Mouse (Mus musculus): ENCODE measurements around the gene Msi2. TPM values are rescaled to one million over a fixed set of nuclear protein-coding genes. Genes with fewer than 3 reads are reported as not detected.
A peak's percentile ranks its signal among the peaks of the same experiment; 100 is the strongest.

Msi2 gene
- total RNA-seq, 2 experiments from 2014 or later = 110 to 113 TPM

GRCm38 (mm10) chr11:88492585-88492984 lies 225.7 kb downstream of the Msi2 start:
- DNase-seq (ENCODE audit: low spot score in 2 of 2) = no peak

- DNase-seq (ENCODE audit: low spot score in 2 of 2) = no peak
These were observed 228.3 kb downstream of the Msi2 start for GRCm38 (mm10) chr11:88489985-88490384.

- no peak for DNase-seq (ENCODE audit: low spot score in 2 of 2)
These were observed 229.2 kb downstream of the Msi2 start for GRCm38 (mm10) chr11:88488941-88489724.

GRCm38 (mm10) chr11:88488175-88488940 lies 230.0 kb downstream of the Msi2 start:
- DNase-seq (ENCODE audit: low spot score in 2 of 2) = no peak

- DNase-seq (ENCODE audit: low spot score in 2 of 2) = no peak
These were observed 232.3 kb downstream of the Msi2 start for GRCm38 (mm10) chr11:88485987-88486386.

GRCm38 (mm10) chr11:88485088-88485487 lies 233.2 kb downstream of the Msi2 start:
- DNase-seq (ENCODE audit: low spot score in 2 of 2) = no peak

- no peak for DNase-seq (ENCODE audit: low spot score in 2 of 2)
These were observed 234.3 kb downstream of the Msi2 start for GRCm38 (mm10) chr11:88484047-88484446.

- peak in 1 of 2 experiments; percentile 36 for DNase-seq (ENCODE audit: low spot score in 2 of 2)
These were observed 235.7 kb downstream of the Msi2 start for GRCm38 (mm10) chr11:88482636-88483035.

GRCm38 (mm10) chr11:88482236-88482635 lies 236.1 kb downstream of the Msi2 start:
- peak in 1 of 2 experiments; percentile 17 for DNase-seq (ENCODE audit: low spot score in 2 of 2)

GRCm38 (mm10) chr11:88481602-88482161 lies 236.6 kb downstream of the Msi2 start:
- DNase-seq (ENCODE audit: low spot score in 2 of 2) = peak in 1 of 2 experiments; percentile 24

- DNase-seq (ENCODE audit: low spot score in 2 of 2) = no peak
These were observed 237.2 kb downstream of the Msi2 start for GRCm38 (mm10) chr11:88481092-88481601.

- no peak for DNase-seq (ENCODE audit: low spot score in 2 of 2)
These were observed 238.8 kb downstream of the Msi2 start for GRCm38 (mm10) chr11:88479498-88479897.

- DNase-seq (ENCODE audit: low spot score in 2 of 2) = no peak
These were observed 243.3 kb downstream of the Msi2 start for GRCm38 (mm10) chr11:88474889-88475440.

- DNase-seq (ENCODE audit: low spot score in 2 of 2) = no peak
These were observed 245.6 kb downstream of the Msi2 start for GRCm38 (mm10) chr11:88472731-88473130.

GRCm38 (mm10) chr11:88471981-88472647 lies 246.2 kb downstream of the Msi2 start:
- peak in 1 of 2 experiments; percentile 36 for DNase-seq (ENCODE audit: low spot score in 2 of 2)

GRCm38 (mm10) chr11:88470599-88470998 lies 247.7 kb downstream of the Msi2 start:
- DNase-seq (ENCODE audit: low spot score in 2 of 2) = no peak

GRCm38 (mm10) chr11:88468996-88469395 lies 249.3 kb downstream of the Msi2 start:
- DNase-seq (ENCODE audit: low spot score in 2 of 2) = no peak

- no peak for DNase-seq (ENCODE audit: low spot score in 2 of 2)
These were observed 250.6 kb downstream of the Msi2 start for GRCm38 (mm10) chr11:88467498-88468245.

GRCm38 (mm10) chr11:88463951-88464350 lies 254.4 kb downstream of the Msi2 start:
- no peak for DNase-seq (ENCODE audit: low spot score in 2 of 2)

GRCm38 (mm10) chr11:88462789-88463188 lies 255.5 kb downstream of the Msi2 start:
- no peak for DNase-seq (ENCODE audit: low spot score in 2 of 2)

Data from layer of hippocampus, adult 18-20 months (tissue).